8 mouse cellular contexts compared by ENCODE assay signal in the genomic region with DNA sequence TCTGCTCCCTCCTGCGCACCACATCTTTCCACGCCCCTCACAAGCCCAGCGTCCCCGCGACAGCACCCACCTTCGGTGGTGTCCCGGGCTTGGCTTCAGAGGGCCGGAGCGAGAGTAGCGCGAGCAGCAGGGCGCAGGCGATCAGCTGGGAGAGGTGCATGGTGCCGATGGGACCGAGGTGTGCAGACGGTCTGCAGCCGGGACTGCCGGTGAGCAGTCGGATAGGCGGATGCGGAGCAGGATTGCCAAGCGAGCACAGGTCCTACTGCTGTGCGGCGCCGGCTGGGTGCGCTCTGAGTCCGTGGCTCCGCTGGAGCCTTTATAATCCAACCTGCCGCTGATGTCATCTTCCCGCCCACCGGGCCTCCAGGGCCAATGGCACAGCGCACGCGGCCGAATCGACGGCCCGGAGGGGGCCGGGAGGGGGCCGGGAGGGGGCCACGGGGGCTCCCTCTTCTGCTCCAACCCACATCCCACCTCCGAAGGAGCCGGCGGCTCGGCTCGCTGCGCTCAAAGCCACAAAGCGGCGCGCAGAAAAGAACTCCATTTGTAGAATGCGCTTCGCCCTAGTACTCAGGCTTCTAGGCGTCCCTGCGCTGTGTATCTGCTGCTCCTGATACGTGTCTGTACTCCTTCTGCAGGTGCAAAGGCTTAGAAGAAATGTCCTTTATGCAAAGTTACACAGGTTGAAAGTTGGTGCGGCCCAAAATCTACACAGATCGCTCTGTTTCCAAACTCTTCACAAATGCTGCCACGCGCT. TPM values are rescaled to one million over a fixed set of nuclear protein-coding genes. Genes with fewer than 3 reads are reported as not detected.
DNase-seq lines count a peak whose midpoint lies in the region; ATAC-seq and TF ChIP-seq lines count a peak whose summit lies in the region.

A gene (minus strand): TSS at position 293 of the 760 bp plus-strand sequence.

- peak within 1 kb of the TSS; percentile 51 for H3K4me3 ChIP-seq in cerebellum, adult 2 months (replicated peaks; ENCODE audit: insufficient read depth, low read depth, low read length)
- H3K4me3 ChIP-seq in hindbrain, embryonic 12.5 days = peak within 1 kb of the TSS; percentile 55
- peak within 1 kb of the TSS; percentile 52 for H3K4me3 ChIP-seq in lung, embryonic 16.5 days (ENCODE audit: low read length)

- H3K36me3 ChIP-seq in hindbrain, embryonic 12.5 days = no peaks in the 10 kb centered on the region
- no peaks in the 10 kb centered on the region for H3K36me3 ChIP-seq in lung, embryonic 16.5 days (ENCODE audit: control insufficient read depth, insufficient read depth, low read length)

- no peaks in the 10 kb centered on the region for H3K4me1 ChIP-seq in cerebellum, adult 2 months (ENCODE audit: control insufficient read depth, insufficient read depth, low read length)
- peaks cover 12% of the 10 kb centered on the region; the same call in 1 of the 2 replicates for H3K4me1 ChIP-seq in hindbrain, embryonic 12.5 days
- H3K4me1 ChIP-seq in lung, embryonic 16.5 days (replicated peaks; ENCODE audit: control insufficient read depth, insufficient read depth, low read length) = peaks cover 4% of the 10 kb centered on the region; the same call in 1 of the 2 replicates

- H3K4me2 ChIP-seq in hindbrain, embryonic 12.5 days (replicated peaks) = peak within 1 kb of the TSS; percentile 88
- H3K4me2 ChIP-seq in lung, embryonic 16.5 days (ENCODE audit: low read depth, low read length) = peak within 1 kb of the TSS; percentile 93

- WGBS in cerebellum, adult 2 months = 5% methylated on average over 59 of the region's 59 CpGs
- 4% methylated on average over 59 of the region's 59 CpGs for WGBS in hindbrain, embryonic 12.5 days
- 4% methylated on average over 56 of the region's 59 CpGs for WGBS in lung, embryonic 16.5 days

- DNase-seq in Muller cell, postnatal 12 days (ENCODE audit: inconsistent ontology term) = peak; percentile 71
- peak; percentile 71 to 73 for DNase-seq in cerebellum, adult 2 months
- peak; percentile 70 to 85 for DNase-seq in frontal cortex, adult 2 months (ENCODE audit: extremely low spot score in 1 of 2, low spot score in 1 of 2)
- DNase-seq in layer of hippocampus, postnatal 14 days (ENCODE audit: low spot score in 2 of 2) = peak; percentile 74 to 75
- DNase-seq in retina, postnatal 1 day = peak; percentile 83
- DNase-seq in yolk sac, embryonic 10.5 days (ENCODE audit: low spot score) = peak; percentile 74

- no peak within 1 kb of the TSS for H3K27ac ChIP-seq in cerebellum, adult 2 months (ENCODE audit: insufficient read depth, low read length)
- peak within 1 kb of the TSS; percentile 48; the same call in 1 of the 2 replicates for H3K27ac ChIP-seq in hindbrain, embryonic 12.5 days
- H3K27ac ChIP-seq in lung, embryonic 16.5 days (ENCODE audit: low read length) = no peak within 1 kb of the TSS

- peak; percentile 92 for ATAC-seq in hindbrain, embryonic 12.5 days (ENCODE audit: low FRiP score)
- ATAC-seq in lung, embryonic 16.5 days (ENCODE audit: low read depth) = peak; percentile 91

- peak; percentile 20; the same call in 1 of the 2 replicates for TF ChIP-seq CTCF in cerebellum, adult 2 months (IDR thresholded peaks at IDR 0.05; ENCODE audit: borderline replicate concordance, insufficient read depth, low read depth, low read length)

- TF ChIP-seq POLR2A in cerebellum, adult 2 months (IDR thresholded peaks at IDR 0.05; ENCODE audit: borderline replicate concordance, insufficient read depth, low read length) = peak; percentile 31; the same call in 1 of the 2 replicates

- H3K27me3 ChIP-seq in cerebellum, adult 2 months (ENCODE audit: control insufficient read depth, insufficient read depth, low read length) = no peaks in the 10 kb centered on the region
- H3K27me3 ChIP-seq in hindbrain, embryonic 12.5 days = peaks cover 46% of the 10 kb centered on the region
- peaks cover 29% of the 10 kb centered on the region for H3K27me3 ChIP-seq in lung, embryonic 16.5 days (ENCODE audit: control insufficient read depth, insufficient read depth, low read depth, low read length)

- peak within 1 kb of the TSS; percentile 75 for H3K9ac ChIP-seq in hindbrain, embryonic 12.5 days
- H3K9ac ChIP-seq in lung, embryonic 16.5 days (ENCODE audit: low read length) = peak within 1 kb of the TSS; percentile 39

- H3K9me3 ChIP-seq in hindbrain, embryonic 12.5 days (replicated peaks) = no peaks in the 10 kb centered on the region
- no peaks in the 10 kb centered on the region for H3K9me3 ChIP-seq in lung, embryonic 16.5 days (ENCODE audit: control insufficient read depth, low read length)

RNA-seq across cellular contexts. Expression of the gene that starts here (rescaled TPM):
- 18.7 and 21.1 TPM in 2 replicates for polyA plus RNA-seq in cerebellum, adult 2 months (2012; rRNA removed)
- polyA plus RNA-seq in frontal cortex, adult 2 months (2012; rRNA removed) = 6.8 and 11.4 TPM in 2 replicates
- 14.7 and 16.0 TPM in 2 replicates for polyA plus RNA-seq in hindbrain, embryonic 12.5 days (2016; fragmentation: Nextera tagmentation; extraction: Ambion mirVana)
- 10 to 100 TPM in 1 of 2 experiments, 1 to 10 TPM in 1; 9.9 to 11.8 TPM for total RNA-seq in layer of hippocampus, postnatal 14 days (2021)
- polyA plus RNA-seq in lung, embryonic 16.5 days (2015; fragmentation: Nextera tagmentation; extraction: Ambion mirVana) = 0.96 and 1.4 TPM in 2 replicates
